Mouse (Mus musculus) left cerebral cortex, postnatal 10 days (tissue): Measurements from ENCODE around the gene Klrk1. TPM values are rescaled to one million over a fixed set of nuclear protein-coding genes. Genes with fewer than 3 reads are reported as not detected.
"Not testable (repeated sequence)": the region's sequence is repeated elsewhere in the genome, so short reads cannot be mapped to it uniquely, and the experiment has no call there.

ENCODE experiments used
- DNase-seq, 2 experiments: peaks; one replicate each; pipeline ENCODE4 v3.0.0; 2021 to 2022; ENCODE audit warnings: low spot score in 2 of 2, mixed read lengths in 1 of 2; ENCODE audit errors: extremely low spot score in 1 of 2
- intact Hi-C: fragments of 180-260 bp; cut with DNase I; formaldehyde crosslinking; loops from one replicate; pipeline ENCODE4 v1.15.1; 2025
- total RNA-seq, 2 experiments: library from RNA; stranded (reverse); gene quantifications; 2 replicates each; pipeline ENCODE4 v1.2.3; 2021

Gene Klrk1
- total RNA-seq, result not detected

- no peak for DNase-seq
- intact Hi-C loops, result no loop called here
Measured at GRCm38 (mm10) chr6:129623735-129624134, at the start of gene Klrk1. TSS of gene Klrk1 (minus strand) at chr6:129623864.

- DNase-seq, intact Hi-C loops: not testable (repeated sequence)
Measured at GRCm38 (mm10) chr6:129661301-129661700, 37.6 kb upstream of the Klrk1 start.

GRCm38 (mm10) chr6:129660589-129660988, 36.9 kb upstream of the Klrk1 start, which contains the start of gene Klrc2:
TSS of gene Klrc2 (minus strand) at chr6:129660689.
- intact Hi-C loops, DNase-seq: not testable (repeated sequence)

GRCm38 (mm10) chr6:129644054-129644453, 20.4 kb upstream of the Klrk1 start:
- intact Hi-C loops, result not testable (repeated sequence)

DNA sequence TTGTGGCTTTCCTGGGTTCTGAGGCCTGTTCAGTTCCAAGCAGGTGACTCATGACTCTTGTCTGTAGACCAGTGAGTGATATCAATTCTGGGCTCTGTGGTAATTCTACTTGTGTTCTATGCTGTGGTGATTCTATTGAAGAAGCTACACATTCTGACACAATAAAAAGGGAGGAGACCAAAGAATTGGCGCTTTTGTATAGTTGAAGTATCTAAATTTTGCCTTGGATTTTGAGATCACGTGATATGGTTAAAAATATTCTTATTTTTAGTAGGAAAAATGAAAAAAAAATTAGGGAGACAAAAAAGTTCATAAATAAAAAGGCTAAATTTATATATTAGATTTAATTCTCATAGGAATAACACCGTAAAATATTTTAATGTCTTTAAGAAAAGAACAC, 19.6 kb upstream of the Klrk1 start, which contains the start of gene Klrc3:
Klrc3 (minus strand) TSS at position 101 of the 400 bp plus-strand sequence.
- DNase-seq, intact Hi-C loops: not testable (repeated sequence)

More at GRCm38 (mm10) chr6:129644054-129644453, 20.4 kb upstream of the Klrk1 start:
- DNase-seq, result not testable (repeated sequence)

DNA sequence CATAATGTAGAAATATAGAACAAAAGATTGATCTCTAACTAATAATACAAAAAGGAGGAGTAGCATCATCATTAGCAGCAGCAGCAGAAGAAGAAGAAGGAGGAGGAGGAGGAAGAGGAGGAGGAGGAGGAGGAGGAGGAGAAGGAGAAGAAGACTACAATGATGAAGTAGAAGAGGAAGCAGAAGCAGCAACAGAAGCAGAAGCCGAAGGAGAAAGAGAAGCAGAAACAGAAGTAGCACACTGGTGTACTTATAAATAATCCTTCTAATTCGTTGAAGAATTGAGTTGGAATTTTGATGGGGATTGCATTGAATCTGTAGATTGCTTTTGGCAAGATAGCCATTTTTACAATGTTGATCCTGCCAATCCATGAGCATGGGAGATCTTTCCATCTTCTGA, 7.4 kb upstream of the Klrk1 start:
- DNase-seq, intact Hi-C loops: not testable (repeated sequence)

- intact Hi-C loops, result no loop called here
- no peak for DNase-seq
Measured at GRCm38 (mm10) chr6:129608372-129608771, 15.3 kb downstream of the Klrk1 start.

DNA sequence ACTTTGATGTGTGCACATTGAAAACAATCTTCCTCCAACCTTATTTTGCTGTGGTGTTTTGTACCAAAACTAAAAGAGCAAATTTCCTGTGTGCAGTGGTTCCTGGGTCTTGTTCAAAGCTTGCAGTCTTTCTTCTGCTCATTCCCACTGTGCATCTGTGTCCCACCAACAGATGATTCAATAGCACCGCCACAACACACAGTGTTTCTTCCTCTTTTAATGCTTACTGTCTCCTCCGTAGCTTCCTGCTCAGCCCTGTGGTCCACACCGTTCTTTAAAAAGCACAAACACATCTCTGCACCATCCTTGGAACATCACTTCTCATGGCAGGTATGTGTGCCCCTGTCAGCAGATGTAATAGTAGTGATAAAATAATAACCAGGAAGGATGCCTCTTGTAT, 32.2 kb downstream of the Klrk1 start, which contains the start of gene Klrd1:
Klrd1 (plus strand) TSS at position 275 of the 400 bp plus-strand sequence.
- no peak for DNase-seq
- intact Hi-C loops, result no loop called here

GRCm38 (mm10) chr6:129583014-129583413, 40.6 kb downstream of the Klrk1 start:
- no peak for DNase-seq
- intact Hi-C loops, result loop anchor here (5.0 kb wide), 1 partner anchor 1769 kb away; the partner anchor contains the start of gene Styk1

DNA sequence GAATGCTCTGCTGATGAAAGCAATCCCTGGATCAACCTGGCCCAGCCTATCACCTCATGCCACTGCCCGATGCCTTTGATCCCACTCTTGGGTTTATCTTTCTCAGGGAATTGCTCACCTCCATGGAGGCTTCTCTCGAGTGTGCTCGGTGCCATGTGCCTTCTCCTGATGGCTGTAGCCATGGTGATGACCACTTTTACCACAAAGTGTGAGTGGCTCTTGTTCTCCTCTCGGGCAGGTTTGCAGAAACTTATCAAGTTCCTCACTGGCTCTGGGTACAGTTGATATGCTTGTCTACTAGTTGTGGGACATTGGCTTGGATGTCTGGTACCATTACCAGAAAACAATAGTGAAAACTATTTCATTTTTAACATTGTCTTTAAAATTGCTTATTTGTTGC, 41.8 kb downstream of the Klrk1 start:
- intact Hi-C loops, result loop anchor here (5.0 kb wide), 1 partner anchor 1770 kb away; the partner anchor contains the start of gene Styk1
- DNase-seq, result no peak

GRCm38 (mm10) chr6:129581274-129581673, 42.4 kb downstream of the Klrk1 start:
- no peak for DNase-seq
- intact Hi-C loops, result loop anchor here (5.0 kb wide), 1 partner anchor 1771 kb away; the partner anchor contains the start of gene Styk1

DNA sequence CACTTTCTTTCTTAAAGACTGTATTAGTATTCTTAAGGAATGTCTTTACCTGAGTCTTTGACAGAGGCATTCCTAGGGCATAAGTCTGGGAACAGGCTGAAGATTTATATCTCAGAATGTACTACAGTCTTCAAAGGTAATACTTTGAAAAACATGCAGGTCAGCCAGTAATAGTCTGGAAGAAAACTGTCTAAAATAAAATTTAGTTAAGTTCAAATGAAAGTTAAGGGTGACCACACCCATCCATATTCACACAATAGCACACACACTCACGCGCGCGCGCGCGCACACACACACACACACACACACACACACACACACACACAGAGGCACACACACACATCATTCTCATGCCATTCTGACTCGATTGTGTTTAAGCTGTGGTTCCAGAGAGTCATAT, 46.1 kb downstream of the Klrk1 start, which contains the start of gene Klre1:
Klre1 (plus strand) TSS at position 301 of the 400 bp plus-strand sequence.
- intact Hi-C loops, result no loop called here
- DNase-seq, result no peak

- intact Hi-C loops, result no loop called here
- no peak for DNase-seq
Measured at GRCm38 (mm10) chr6:129575315-129575714, 48.3 kb downstream of the Klrk1 start.

DNA sequence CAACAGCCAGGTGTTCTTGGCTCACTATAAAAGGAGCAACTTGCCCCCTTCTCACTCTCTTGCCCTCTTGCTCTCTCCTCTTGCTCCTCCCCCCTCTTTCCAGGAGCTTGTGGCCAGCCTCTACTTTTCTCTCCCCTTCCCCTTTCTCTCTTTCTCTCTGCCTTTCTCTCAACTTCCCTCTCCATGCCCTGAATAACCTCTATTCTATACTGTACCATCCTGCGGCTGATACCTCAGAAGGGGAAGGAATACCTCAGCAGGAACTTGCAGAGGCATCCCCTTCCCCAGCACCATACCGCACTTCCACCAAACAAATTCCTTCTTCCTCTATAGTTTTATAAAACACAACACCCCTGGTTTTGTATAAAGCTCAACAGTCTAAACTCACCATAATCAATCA, 58.4 kb downstream of the Klrk1 start:
- no peak for DNase-seq
- intact Hi-C loops, result no loop called here

Other genes with a start within 250 kb of the Klrk1 start
- gene Clec12b, start 238.0 kb downstream of the Klrk1 start, total RNA-seq, result not detected
- under 1 TPM in 1 of 2 experiments, not detected in 1; 0.43 TPM for gene Clec1b, start 226.6 kb downstream of the Klrk1 start, total RNA-seq
- gene Clec9a, start 215.0 kb downstream of the Klrk1 start, total RNA-seq, result not detected
- gene Clec1a, start 171.9 kb downstream of the Klrk1 start, total RNA-seq, result 1 to 10 TPM; 1.5 to 2.6 TPM
- not detected for gene Olr1, start 116.7 kb downstream of the Klrk1 start, total RNA-seq
- not detected for gene Tmem52b, start 111.3 kb downstream of the Klrk1 start, total RNA-seq
- gene Gabarapl1, start 90.7 kb downstream of the Klrk1 start, total RNA-seq, result 100 to 1,000 TPM; 450 to 458 TPM
- gene Klre1, start 46.0 kb downstream of the Klrk1 start, total RNA-seq, result not detected
- gene Klrd1, start 32.1 kb downstream of the Klrk1 start, total RNA-seq, result not detected
- not detected for gene Klrc3, start 19.5 kb upstream of the Klrk1 start, total RNA-seq
- gene Klrc2, start 36.8 kb upstream of the Klrk1 start, total RNA-seq, result not detected
- not detected for gene Klrc1, start 55.1 kb upstream of the Klrk1 start, total RNA-seq
- gene Klri1, start 93.3 kb upstream of the Klrk1 start, total RNA-seq, result not detected
- under 1 TPM; 0.14 to 0.19 TPM for gene Klri2, start 116.6 kb upstream of the Klrk1 start, total RNA-seq
- not detected for gene Gm156, start 160.4 kb upstream of the Klrk1 start, total RNA-seq
- not detected for gene Gm17631, start 238.8 kb upstream of the Klrk1 start, total RNA-seq